Mouse (Mus musculus): ENCODE measurements around the gene Gm28038. TPM values are rescaled to one million over a fixed set of nuclear protein-coding genes. Genes with fewer than 3 reads are reported as not detected.
A peak's percentile ranks its signal among the peaks of the same experiment; 100 is the strongest.

Gm28038 gene
- polyA plus RNA-seq, 1 experiment from 2014 or later = not detected

DNA sequence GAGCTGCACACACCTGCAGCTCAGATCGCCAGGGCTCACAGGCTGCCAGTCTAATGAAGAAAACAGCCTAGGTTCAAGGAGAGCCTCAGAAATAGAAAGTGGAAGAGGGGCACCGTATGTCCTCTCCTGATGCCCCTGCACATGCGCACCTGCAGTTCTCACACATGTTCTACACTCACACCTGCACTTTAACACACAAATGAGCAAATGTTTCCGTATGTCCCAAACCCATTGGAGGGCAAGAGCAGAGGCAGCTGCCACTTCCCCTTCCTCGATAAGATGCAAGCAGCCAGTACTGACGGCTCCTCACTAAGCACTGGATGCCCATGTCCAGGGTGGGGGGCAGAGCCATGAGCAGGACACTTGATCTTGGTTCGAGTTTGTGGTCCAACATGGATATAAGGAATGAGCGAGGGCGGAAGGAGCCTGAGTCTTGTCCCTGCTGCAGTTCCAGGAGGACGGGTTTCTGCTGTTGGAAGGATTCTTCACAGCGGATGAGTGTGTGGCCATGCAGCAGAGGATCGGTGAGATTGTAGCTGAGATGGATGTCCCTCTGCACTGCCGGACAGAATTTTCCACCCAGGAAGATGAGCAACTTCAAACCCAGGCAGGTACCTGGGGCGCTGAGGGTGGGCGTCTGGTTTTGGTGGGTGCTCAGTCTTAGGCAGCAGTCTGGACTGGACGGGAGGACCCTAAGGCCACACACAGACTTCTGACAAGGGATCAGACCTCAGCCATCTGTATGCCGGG lies 11.4 kb upstream of the Gm28038 start:
- H3K4me3 ChIP-seq = no peak overlapping the region
- no peaks in the 10 kb centered on the region for H3K9me3 ChIP-seq
- 90% methylated on average over 17 of the region's 17 CpGs for WGBS
- no peak overlapping the region for H3K9ac ChIP-seq
- H3K36me3 ChIP-seq = peaks cover 12% of the 10 kb centered on the region
- no peak overlapping the region for H3K27ac ChIP-seq (replicated peaks)
- no peak for ATAC-seq (ENCODE audit: low read depth)
- H3K4me2 ChIP-seq = no peak overlapping the region
- no peaks in the 10 kb centered on the region for H3K27me3 ChIP-seq
- H3K4me1 ChIP-seq (replicated peaks) = peaks cover 27% of the 10 kb centered on the region

DNA sequence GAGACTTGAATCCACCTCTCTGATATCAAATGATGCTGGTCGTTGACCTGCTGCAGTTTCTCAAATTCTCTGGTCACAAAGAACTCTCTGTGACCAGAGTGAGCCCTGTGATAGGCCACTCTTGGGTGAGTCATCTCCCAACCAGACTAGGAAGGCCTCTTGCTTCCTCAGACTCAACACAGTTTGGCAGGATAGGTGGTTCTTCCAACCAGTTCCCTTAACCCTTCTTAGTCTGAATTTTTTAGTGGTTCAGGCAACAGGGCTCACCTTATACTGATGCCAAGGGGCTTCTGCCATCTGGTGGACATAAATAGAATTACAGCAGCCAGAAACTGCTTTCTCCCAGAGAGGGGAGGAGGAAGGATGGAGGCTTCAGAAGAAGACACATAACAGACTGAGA lies 10.7 kb upstream of the Gm28038 start:
- Histone ChIP-seq H3K27ac (replicated peaks) (no peak overlapping the region), H3K9ac (no peak overlapping the region), H3K4me1 (replicated peaks) (peaks cover 20% of the 10 kb centered on the region), H3K9me3 (no peaks in the 10 kb centered on the region), H3K4me3 (no peak overlapping the region), H3K36me3 (peaks cover 5% of the 10 kb centered on the region), H3K27me3 (no peaks in the 10 kb centered on the region), H3K4me2 (no peak overlapping the region)
- peak; percentile 80; the same call in 1 of the 2 replicates for ATAC-seq (ENCODE audit: low read depth)
- 76% methylated on average over 1 of the region's 1 CpGs for WGBS

DNA sequence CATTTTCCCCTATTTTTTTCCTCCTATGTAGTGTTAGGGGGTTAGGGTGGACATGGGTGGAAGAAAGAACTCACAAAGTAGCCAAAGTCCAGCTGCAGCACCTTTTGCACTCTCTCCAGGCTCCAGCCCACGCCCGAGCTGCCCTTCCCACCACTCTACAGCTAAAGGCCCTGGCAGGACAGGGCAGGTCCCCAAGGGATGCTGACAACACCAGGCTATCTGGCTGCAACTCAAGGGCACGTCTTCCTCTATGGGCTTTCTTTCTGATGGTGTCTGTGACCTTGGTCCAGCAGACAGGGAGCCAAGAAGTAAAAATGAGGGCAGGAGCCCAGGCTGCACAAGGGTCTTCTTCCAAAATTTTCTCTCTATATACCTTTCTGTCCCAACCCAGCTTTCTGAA lies 808 bp downstream of the Gm28038 start:
- H3K4me2 ChIP-seq = no peak overlapping the region
- H3K4me1 ChIP-seq (replicated peaks) = peaks cover 10% of the 10 kb centered on the region
- H3K27me3 ChIP-seq = no peaks in the 10 kb centered on the region
- 80% methylated on average over 3 of the region's 3 CpGs for WGBS
- no peak overlapping the region for H3K9ac ChIP-seq
- no peak overlapping the region for H3K27ac ChIP-seq (replicated peaks)
- H3K9me3 ChIP-seq = no peaks in the 10 kb centered on the region
- no peak for ATAC-seq (ENCODE audit: low read depth)
- no peaks in the 10 kb centered on the region; the same call in 1 of the 2 replicates for H3K36me3 ChIP-seq
- no peak overlapping the region for H3K4me3 ChIP-seq

DNA sequence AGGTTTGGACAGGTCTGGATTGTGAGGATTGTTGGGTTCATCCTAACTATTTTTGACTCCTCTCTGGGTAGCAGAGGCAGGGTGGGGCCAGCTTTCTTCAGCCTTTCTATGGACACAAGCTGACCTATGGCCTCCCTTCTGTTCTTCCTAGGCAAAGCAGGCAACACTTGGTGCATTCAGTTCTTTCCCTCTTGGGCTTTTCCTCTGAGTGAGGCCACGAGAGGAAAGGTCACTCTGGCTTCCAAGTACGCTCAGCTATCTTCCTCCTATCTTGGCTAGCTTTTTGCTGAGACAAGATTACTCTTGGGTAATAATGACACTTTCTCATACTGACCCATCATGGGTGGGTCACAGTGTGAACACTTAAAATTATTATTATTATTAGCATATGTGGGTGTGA lies 2.4 kb downstream of the Gm28038 start:
- Histone ChIP-seq H3K4me3 (no peak overlapping the region), H3K36me3 (no peaks in the 10 kb centered on the region), H3K27ac (replicated peaks) (no peak overlapping the region), H3K9me3 (no peaks in the 10 kb centered on the region), H3K27me3 (no peaks in the 10 kb centered on the region), H3K4me1 (replicated peaks) (peaks cover 25% of the 10 kb centered on the region), H3K9ac (no peak overlapping the region), H3K4me2 (no peak overlapping the region)
- WGBS = 88% methylated on average over 2 of the region's 2 CpGs
- ATAC-seq (ENCODE audit: low read depth) = no peak

DNA sequence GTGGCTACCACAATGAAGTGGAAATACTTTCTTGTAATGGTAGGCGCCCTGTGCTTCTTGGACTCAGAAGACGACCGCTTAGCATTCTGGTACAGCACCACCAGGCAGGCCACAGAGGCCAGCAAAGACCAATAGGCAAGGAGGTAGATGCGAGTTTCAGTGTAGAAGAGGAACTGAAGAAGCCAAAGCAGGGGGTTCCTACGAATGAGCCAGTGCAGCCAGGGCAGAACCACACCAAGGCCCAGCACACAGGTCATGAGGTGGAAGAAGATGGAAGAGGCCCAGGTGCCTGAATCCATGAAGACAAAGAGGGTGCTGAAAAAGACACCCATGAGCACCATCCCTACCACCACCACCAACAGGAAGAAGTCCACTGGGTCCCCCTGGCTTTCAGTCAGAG lies 4.2 kb downstream of the Gm28038 start:
- Histone ChIP-seq H3K4me2 (peak overlapping the region; percentile 95), H3K36me3 (no peaks in the 10 kb centered on the region), H3K4me1 (replicated peaks) (peaks cover 26% of the 10 kb centered on the region), H3K9ac (peak overlapping the region; percentile 90), H3K27me3 (no peaks in the 10 kb centered on the region), H3K9me3 (no peaks in the 10 kb centered on the region), H3K4me3 (peak overlapping the region; percentile 96), H3K27ac (replicated peaks) (no peak overlapping the region)
- ATAC-seq (ENCODE audit: low read depth) = no peak
- 93% methylated on average over 5 of the region's 5 CpGs for WGBS

DNA sequence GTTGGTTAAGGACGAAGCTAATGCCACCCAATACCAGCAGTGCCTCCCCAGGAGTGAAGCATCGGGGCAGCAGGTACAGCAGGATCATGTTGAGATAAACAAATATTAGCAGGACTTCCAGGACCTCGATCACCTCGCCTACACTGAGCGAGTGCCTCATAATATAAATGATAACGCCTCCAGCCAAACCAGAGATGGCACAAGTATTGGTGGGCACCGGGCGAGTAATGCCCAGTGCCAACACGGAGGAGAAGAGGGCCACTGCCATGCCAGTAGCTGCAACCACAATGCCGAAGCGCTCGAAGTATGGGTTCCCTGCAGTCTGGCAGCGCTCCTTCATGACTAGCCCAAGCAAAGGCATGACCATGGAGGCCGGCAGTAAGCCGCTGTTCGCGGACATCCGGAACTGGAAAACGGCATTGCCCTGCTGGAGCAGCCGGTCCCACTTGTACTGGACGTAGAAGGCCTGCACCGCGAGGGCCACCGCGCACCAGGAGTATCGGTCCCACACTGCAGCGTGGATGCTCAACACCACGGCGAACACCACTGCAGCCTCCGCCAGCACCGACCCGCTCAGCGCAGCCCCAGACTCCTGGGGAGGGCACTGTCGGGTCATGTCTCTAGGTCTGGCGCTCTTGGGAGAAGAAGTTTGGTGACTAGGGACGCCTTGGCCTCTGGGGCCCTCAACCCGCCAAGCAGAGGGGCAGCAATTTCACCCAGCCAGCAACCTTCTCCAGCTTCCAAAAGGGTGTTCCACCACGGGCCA lies 4.8 kb downstream of the Gm28038 start:
- Histone ChIP-seq H3K27ac (replicated peaks) (0 out of 2 replicates have a peak overlapping the region, but pooled peaks have one; percentile 52), H3K4me1 (replicated peaks) (peaks cover 26% of the 10 kb centered on the region), H3K9ac (peak overlapping the region; percentile 90), H3K36me3 (no peaks in the 10 kb centered on the region), H3K27me3 (no peaks in the 10 kb centered on the region), H3K9me3 (no peaks in the 10 kb centered on the region), H3K4me3 (peak overlapping the region; percentile 96), H3K4me2 (peak overlapping the region; percentile 95)
- ATAC-seq (ENCODE audit: low read depth) = peak; percentile 76
- 17% methylated on average over 38 of the region's 38 CpGs for WGBS

DNA sequence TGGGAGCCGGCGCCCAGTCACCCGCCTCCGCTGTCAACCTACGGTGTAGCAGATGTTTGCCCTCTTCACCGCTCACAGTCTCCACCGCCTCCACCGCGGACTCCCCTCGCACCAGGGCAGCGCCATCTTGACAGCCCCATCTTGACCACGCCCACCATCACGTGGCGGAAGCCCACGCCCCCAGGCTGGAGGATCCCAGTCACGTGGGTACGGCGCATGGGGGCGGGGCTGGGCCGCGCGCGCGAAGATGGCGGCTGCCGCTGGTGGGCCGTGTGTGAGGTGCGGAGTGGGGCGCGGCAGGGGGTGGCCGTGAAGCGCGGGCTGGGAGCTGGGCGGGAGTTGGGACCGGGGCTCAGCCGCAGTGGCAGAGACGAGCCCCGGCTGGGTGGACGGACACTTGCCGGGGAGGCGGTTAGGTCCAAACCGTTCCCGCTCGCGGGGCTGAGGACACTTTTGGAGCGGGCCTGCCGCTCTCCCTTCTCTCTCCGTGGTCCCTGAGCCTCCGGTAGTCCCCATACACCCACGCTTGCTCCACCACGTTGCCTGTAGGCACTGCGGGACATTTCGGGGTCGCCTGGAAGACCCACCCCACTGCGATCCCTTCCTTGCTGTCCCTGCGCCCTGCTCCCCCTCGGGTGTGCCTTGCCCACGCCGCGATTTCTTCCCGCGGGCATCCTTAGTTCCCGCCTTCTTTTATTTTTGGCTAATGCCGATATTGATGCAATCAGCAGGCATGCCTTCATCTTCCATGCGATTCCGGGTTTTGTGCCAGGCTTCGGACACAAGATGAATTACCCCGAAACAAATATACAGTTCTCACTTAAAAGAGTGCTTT lies 5.6 kb downstream of the Gm28038 start, which contains the start of the genes Dolk and Nup188:
Gene Dolk, minus strand, starts transcription at position 143 of the 835 bp plus-strand sequence.
Gene Nup188, plus strand, starts transcription at position 206 of the 835 bp plus-strand sequence.
- no peaks in the 10 kb centered on the region for H3K27me3 ChIP-seq
- H3K4me3 ChIP-seq = peak within 1 kb of the TSS; percentile 96
- peaks cover 3% of the 10 kb centered on the region; the same call in 1 of the 2 replicates for H3K36me3 ChIP-seq
- H3K9me3 ChIP-seq = no peaks in the 10 kb centered on the region
- peak; percentile 94 for ATAC-seq (ENCODE audit: low read depth)
- peak within 1 kb of the TSS; percentile 95 for H3K4me2 ChIP-seq
- H3K9ac ChIP-seq = peak within 1 kb of the TSS; percentile 90
- peak within 1 kb of the TSS; percentile 71 for H3K27ac ChIP-seq (replicated peaks)
- H3K4me1 ChIP-seq (replicated peaks) = peaks cover 26% of the 10 kb centered on the region
- WGBS = under 1% methylated on average over 53 of the region's 68 CpGs

DNA sequence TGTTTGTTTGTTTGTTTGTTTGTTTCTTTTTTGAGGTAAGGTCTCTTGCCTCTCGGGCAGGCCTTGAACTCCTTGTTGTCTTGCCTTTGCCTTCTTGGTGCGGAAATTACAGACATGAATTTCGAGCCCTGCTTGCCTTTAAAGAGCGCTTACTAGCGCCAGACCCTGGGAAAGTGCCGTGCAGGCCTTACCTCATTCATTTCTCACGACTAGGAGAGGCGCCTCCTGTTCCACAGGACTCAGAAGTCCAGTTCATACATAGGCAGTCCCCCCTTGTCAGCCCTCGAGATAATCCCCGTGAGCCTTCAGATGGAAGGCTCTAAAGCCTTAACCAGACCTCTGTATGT lies 6.2 kb downstream of the Gm28038 start:
- H3K9me3 ChIP-seq = no peaks in the 10 kb centered on the region
- peak overlapping the region; percentile 71 for H3K27ac ChIP-seq (replicated peaks)
- H3K4me3 ChIP-seq = peak overlapping the region; percentile 96
- peaks cover 5% of the 10 kb centered on the region; the same call in 1 of the 2 replicates for H3K36me3 ChIP-seq
- H3K4me2 ChIP-seq = peak overlapping the region; percentile 95
- peak overlapping the region; percentile 90 for H3K9ac ChIP-seq
- no peak for ATAC-seq (ENCODE audit: low read depth)
- H3K27me3 ChIP-seq = no peaks in the 10 kb centered on the region
- H3K4me1 ChIP-seq (replicated peaks) = peaks cover 26% of the 10 kb centered on the region
- under 1% methylated on average over 10 of the region's 10 CpGs for WGBS

DNA sequence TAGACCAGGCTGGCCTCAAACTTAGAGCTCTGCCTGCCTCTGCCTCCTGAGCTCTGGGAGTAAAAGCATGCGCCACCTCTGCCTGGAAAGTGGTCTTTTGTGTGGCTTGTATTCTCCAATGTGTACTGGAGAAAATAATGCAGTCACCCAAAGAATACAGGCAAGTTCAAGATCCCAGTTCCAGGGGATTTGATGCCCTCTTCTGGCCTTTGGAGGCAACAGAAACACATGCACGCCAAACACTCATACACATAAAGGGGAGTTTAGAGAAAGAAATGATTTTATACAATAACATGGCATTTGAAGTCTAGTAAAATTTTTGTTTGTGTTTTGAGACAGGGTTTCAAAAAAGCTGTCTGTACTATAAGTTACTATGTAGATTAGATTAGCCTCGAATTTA lies 18.7 kb downstream of the Gm28038 start:
- Histone ChIP-seq H3K4me2 (no peak overlapping the region), H3K36me3 (peaks cover 72% of the 10 kb centered on the region), H3K4me3 (no peak overlapping the region), H3K4me1 (replicated peaks) (no peaks in the 10 kb centered on the region), H3K9ac (no peak overlapping the region), H3K27ac (replicated peaks) (no peak overlapping the region), H3K27me3 (no peaks in the 10 kb centered on the region), H3K9me3 (no peaks in the 10 kb centered on the region)
- no peak for ATAC-seq (ENCODE audit: low read depth)
- WGBS = 77% methylated on average over 3 of the region's 3 CpGs

DNA sequence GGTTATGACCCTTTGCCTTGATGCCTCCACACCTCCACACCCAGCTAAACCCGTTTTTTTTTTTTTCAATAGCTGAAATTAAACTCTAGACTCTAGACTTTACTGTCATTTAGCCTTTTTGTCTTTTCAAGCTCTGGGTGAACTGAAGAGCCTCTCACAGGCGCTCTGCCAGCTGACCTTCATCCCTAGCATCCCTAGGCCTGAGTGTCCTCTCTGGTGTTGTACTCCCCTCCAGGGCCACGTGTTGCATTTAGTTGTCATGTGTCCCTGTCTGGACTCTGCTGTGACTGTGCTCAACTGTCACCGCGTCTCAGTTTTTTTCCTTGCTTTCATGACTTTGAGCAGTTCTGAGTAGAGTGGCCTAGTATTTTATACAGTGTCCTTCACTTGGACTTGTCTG lies 19.1 kb downstream of the Gm28038 start:
- WGBS = 94% methylated on average over 5 of the region's 5 CpGs
- no peak for ATAC-seq (ENCODE audit: low read depth)
- peaks cover 77% of the 10 kb centered on the region for H3K36me3 ChIP-seq

DNA sequence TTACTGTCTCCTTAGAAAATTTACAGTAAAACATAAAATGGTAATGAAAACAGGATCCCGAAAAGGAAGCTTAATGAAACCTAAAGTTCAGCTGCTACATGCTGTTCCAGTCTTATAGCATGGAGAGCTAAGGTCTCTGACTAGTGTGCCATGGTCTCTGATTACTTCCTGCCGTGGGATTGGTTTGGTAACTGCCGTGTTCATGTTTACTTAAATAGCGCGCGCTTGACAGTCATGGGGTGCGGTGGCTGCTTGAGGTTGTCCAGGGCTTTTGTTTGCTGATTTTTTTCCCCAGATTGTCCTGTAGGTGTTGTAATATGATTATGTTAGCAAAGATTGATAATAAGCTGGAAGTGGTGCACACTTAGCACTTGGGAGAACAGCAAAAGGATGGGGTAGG lies 25.2 kb downstream of the Gm28038 start:
- no peak overlapping the region for H3K9ac ChIP-seq
- peaks cover 99% of the 10 kb centered on the region for H3K36me3 ChIP-seq
- H3K27me3 ChIP-seq = no peaks in the 10 kb centered on the region
- no peak overlapping the region for H3K4me3 ChIP-seq
- H3K4me1 ChIP-seq (replicated peaks) = no peaks in the 10 kb centered on the region
- no peak for ATAC-seq (ENCODE audit: low read depth)
- 95% methylated on average over 7 of the region's 7 CpGs for WGBS
- H3K27ac ChIP-seq (replicated peaks) = no peak overlapping the region
- H3K9me3 ChIP-seq = no peaks in the 10 kb centered on the region
- H3K4me2 ChIP-seq = no peak overlapping the region

More for the DNA sequence above, 19.1 kb downstream of the Gm28038 start:
- no peaks in the 10 kb centered on the region for H3K9me3 ChIP-seq
- no peaks in the 10 kb centered on the region for H3K4me1 ChIP-seq (replicated peaks)
- H3K4me3 ChIP-seq = no peak overlapping the region
- H3K27ac ChIP-seq (replicated peaks) = no peak overlapping the region
- H3K9ac ChIP-seq = no peak overlapping the region
- no peak overlapping the region for H3K4me2 ChIP-seq
- no peaks in the 10 kb centered on the region for H3K27me3 ChIP-seq

DNA sequence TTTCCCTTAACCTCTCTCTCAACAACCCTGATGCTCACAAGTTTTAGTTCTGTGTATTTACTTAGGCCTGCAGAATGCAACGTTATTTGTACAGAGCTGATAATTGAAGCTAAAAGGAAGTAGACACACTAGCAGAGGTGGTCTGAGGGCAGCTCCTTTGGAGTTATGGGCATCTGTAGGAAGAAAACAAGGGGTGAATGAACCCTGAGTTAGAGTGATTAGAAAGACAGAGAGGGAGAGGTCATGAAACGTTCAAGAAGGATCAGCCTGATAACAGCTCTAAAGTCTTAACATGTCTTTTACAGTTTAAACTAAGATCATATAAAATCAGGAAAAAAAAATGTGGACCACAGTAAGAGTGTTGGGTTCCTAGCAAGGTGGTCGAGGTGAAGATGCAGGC lies 28.5 kb downstream of the Gm28038 start:
- Histone ChIP-seq H3K4me1 (replicated peaks) (no peaks in the 10 kb centered on the region), H3K27me3 (no peaks in the 10 kb centered on the region), H3K9me3 (no peaks in the 10 kb centered on the region), H3K9ac (no peak overlapping the region), H3K4me3 (no peak overlapping the region), H3K36me3 (peaks cover 98% of the 10 kb centered on the region), H3K4me2 (no peak overlapping the region), H3K27ac (replicated peaks) (no peak overlapping the region)
- ATAC-seq (ENCODE audit: low read depth) = no peak
- WGBS = 94% methylated on average over 3 of the region's 3 CpGs
